Mouse (Mus musculus): ENCODE measurements around the gene Tmc3.

DNA sequence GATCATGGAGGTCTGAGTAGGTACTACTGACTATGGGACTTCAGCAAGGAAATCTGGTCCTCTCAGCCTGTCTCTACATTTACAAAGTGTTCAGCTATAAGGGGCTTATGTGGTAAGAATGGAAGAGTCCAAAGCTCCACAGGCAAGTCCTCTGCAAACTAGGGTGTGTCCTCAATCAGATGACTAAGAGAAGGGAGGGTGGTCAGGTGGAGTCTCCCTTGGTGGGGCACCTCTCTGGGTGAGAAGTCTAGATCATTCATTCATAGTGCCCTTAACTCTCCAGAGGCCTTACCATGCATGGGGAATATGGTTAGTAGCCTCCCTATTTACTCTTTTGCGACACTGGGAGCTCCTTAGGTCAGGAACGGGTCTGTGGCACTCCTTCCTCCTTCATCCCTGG lies 69.5 kb downstream of the Tmc3 start:
- TF ChIP-seq CTCF (IDR thresholded peaks at IDR 0.05) (no peak), POLR2A (IDR thresholded peaks at IDR 0.05; ENCODE audit: insufficient read depth, low read depth, low read length) (no peak)
